Mouse (Mus musculus): ENCODE measurements around the gene Kcnma1.

The Kcnma1 gene

GRCm38 (mm10) chr14:23517374-23517773 lies 496.9 kb downstream of the Kcnma1 start:
- DNase-seq: no peak

DNA sequence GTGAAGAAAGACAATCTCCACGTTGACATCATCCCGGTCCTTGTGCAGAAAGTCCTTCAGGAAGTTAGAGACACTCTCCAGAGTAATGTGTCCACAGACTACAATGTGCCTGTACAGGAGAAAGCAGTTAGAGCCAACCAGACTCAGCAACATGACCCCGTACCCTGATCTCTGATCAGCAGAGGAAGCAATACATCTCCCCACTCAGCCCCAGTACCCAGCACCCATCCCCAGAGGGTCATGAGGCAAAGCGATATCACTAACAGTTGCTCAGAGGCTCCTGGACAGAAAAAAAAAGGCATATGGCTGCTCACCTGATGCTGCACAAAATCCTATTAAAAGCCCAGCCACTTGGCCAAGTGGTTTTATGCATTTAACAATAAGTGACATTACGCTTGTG lies 504.5 kb downstream of the Kcnma1 start:
- DNase-seq: no peak

DNA sequence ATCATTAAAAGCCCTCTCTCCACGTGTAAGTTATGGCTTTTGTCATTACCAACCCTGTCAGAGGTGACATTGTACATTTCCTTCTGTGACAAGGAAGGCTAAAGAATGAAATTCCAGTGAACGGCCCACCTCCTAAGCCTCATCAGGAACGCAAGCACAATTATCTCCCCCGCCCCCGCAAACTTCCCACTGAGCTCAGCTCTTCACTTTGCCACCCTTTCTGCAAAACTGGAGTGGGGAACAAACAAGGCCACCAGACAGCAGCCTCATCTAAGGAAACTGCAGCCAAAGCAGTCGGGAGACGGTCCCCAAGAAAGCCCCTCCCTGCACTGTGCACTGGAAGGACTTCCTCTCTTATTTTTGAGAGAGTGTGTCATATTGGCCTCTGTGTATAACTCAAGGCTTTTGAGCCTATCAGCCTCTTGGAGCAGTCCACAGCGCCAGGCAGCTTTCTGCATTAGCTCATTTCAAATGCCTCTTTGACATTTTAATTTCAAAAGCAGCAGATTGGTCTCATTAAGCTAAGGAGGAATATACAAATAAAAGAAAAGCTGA lies 512.0 kb downstream of the Kcnma1 start:
- DNase-seq: no peak

DNA sequence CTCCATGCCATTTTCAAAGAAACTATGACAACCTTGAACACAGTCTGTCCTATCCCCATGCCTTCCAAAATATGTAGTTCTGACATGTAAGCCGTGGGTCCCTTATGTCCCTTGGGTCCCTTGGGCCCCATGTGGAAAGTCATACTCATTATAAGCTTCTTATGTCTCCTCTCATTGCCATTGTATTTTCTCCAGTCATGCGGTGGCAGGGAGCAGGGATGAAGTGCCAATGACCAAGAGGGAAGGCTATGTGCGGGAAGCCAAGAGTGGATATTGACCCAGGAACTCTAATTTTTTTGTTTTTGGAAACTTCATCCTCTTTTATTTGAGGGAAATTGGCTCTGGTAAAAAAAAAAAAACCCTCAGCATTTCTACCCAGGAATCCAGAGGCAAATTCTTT lies 517.5 kb downstream of the Kcnma1 start:
- no peak for DNase-seq

- DNase-seq: no peak
These were observed 518.0 kb downstream of the Kcnma1 start for GRCm38 (mm10) chr14:23496236-23496740.

GRCm38 (mm10) chr14:23494496-23494800 lies 519.8 kb downstream of the Kcnma1 start:
- no peak for DNase-seq

- no peak for DNase-seq
These were observed 520.4 kb downstream of the Kcnma1 start for GRCm38 (mm10) chr14:23493750-23494495.

DNA sequence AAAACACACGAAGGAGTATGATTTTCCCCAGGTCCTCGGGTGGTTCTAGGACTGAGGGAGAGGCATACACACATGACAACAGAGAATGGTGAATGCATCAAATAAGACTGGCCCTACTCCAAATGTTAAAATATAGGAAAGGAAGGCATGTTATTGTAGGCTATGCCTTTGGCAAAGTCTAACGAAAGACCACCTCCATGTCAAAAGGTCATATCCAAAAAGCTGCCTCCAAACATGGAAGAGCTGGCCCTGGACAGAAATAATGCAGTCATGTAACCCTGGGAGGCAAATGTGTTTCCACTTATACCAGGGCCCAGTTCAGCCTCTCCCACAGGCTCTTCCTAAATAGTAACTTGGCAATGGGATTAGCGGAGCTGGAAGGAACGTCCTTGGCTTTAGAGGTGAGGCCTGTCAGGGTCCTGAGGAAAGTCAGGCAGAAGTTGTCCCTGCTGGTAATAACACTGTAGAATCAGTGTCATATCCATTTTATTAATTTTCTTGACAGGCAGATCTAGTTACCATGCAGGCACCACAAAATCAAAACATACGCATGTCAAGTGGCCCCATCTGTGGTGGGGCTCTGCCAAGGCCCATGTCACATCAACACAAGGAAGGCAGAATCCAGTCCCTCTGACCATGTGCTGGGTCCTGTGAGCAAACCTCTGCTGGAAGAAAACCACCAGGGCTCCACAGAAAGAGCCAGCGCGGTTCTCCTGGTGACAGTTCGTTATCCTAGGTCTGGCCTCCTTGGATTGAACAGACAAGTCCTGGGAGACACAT lies 521.5 kb downstream of the Kcnma1 start:
- no peak for DNase-seq

DNA sequence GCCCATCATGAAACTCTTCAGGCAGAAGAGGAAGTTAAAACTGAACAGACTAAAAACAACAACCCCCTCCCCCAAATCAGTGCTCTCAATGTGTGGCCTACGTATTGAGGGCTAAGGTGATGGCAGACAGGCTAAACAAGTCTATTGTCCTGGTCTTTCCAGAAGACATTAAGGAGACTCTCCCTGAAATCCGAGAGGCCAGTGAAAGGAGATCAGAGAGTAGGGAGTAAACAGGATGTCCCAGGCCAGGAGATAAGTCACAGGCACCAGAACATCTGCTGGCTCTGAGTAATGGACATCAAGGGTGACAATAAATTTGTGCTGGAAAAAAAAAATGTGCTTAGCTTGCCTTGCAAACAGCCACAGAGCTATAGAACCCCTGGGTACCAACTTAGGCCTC lies 522.9 kb downstream of the Kcnma1 start:
- no peak for DNase-seq

DNA sequence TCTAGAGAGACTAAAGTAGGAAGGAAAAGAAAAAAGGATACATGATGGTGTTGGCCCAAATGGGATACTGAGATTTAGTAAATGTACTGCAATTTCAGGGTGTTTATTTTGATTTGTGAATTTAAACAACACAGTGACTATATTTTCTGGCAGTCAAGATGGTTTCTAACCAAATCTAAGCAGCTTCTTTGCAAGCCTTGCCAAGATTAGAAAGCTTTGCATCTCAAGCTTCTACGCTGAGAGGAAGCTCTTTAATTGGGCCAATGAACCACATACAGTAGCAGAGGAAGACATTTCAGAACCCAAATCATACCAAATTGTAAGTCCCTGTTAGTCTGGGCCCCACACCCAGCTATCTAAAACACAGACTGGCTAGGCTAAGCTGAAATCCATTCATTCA lies 527.6 kb downstream of the Kcnma1 start:
- DNase-seq: no peak

GRCm38 (mm10) chr14:23485802-23486500 lies 528.3 kb downstream of the Kcnma1 start:
- DNase-seq: no peak

- no peak for DNase-seq
These were observed 539.2 kb downstream of the Kcnma1 start for GRCm38 (mm10) chr14:23475129-23475528.

DNA sequence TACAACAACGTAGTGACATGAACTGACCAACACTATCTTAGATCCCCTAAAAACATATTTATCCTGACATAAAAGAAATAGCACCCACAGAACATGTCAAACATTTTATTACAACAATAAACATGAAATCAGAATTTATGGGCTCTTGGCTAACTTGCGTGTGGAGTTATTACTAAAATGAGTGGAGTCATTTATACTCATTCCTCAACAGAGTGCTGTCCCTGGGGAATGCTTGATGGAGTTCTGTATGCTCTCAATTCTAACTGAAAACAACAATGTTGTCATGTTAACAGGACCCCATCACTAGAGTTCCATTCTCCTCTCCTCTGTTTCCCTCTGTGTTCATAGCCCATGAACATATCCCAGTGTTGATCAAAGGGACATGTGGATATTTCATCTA lies 544.2 kb downstream of the Kcnma1 start:
- no peak for DNase-seq

DNA sequence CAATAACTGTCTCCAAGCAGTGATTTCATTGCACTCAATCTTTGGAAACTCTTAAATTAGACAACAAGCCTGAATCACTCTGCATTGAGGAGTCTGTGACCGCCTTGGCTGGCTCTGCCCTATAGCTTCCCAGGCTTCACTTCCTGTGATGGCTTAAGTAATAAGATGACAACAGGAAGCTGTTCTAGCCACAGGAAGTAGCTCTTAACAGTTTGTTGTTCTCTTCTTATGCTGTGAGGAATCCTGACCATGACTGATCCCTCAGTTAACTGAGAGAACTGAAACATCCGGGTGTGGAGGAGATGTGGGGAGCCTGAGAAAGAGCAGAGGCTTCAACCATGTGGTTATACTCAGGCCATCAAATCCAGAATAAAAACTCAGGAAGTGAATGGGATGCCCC lies 549.2 kb downstream of the Kcnma1 start:
- no peak for DNase-seq

DNA sequence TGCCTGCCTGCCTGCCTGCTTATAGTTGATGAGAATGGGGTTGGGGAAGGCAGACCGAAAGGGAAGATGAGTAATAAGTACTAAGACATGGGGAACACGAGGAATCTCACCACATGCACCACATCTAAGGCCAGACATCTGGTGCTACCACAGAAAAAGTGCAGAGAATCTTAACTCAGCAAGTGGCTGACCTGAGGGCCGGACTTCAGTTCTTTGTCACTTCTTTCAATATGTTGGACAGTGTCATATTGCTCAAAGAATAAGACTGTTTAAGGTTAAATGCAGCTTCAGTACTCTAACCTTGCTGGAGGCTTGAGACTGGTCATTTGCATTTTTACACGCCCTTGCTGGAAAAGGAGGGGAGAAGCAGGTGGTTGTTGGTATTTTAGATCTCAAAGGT lies 555.7 kb downstream of the Kcnma1 start:
- no peak for DNase-seq

DNA sequence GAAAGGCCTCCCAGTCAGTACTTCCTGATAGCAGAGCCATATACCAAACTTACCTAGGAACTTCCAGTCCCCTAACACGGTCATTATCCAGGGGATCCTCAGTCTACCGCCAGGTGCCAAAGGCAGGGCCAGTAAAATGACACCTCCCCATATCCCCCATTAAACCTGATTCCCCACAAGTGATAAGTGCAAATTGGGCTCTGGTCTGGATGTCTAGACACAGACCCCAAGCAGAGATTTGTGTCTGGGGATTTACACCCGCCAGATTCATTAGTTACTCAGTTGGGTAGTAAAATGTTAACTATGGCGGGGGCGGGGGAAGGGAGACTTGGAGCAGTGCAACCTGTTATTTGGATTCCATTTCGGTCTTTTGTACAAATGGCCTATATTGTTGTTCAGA lies 562.6 kb downstream of the Kcnma1 start:
- no peak for DNase-seq

GRCm38 (mm10) chr14:23437467-23437866 lies 576.8 kb downstream of the Kcnma1 start:
- no peak for DNase-seq

- DNase-seq: no peak
These were observed 578.4 kb downstream of the Kcnma1 start for GRCm38 (mm10) chr14:23435861-23436260.

DNA sequence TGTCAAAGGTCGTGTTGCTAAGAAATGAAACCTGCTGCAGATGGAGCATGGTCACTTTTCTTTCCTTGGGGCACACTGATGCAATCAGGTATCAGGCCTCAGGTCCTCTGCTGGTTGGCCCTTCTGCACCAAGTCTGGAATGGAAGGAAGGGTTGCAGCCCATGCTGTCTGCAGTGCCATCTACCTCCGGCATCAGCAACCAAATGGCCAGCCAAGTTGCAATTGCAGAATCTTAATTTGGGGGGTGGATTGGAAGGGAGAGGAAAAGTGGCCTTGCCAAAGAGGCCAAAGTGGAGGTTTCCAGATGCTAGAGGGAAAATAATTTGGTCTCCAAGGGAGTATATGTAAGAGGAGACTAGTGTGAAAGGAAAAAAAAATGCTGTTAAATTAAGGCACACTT lies 584.3 kb downstream of the Kcnma1 start:
- no peak for DNase-seq

DNA sequence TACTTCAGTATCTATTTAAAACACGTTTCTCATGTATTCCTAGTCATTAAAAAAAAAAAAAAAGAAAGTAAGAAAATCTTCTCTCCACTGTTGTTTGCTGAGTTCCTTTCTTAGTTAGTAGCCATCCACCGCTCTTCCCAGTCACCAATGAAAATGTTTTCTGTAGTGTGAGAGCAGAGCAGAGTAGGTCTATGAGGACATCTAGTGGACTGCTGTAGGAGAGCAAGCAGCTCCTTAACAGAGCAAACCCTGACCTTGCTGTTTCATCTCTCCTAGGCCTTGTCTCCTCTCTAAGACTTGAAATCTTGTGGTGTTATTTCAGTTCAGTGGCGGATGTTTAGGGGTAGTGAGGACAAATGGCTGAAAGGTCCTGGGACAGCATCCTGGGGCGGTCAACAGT lies 585.2 kb downstream of the Kcnma1 start:
- no peak for DNase-seq

DNA sequence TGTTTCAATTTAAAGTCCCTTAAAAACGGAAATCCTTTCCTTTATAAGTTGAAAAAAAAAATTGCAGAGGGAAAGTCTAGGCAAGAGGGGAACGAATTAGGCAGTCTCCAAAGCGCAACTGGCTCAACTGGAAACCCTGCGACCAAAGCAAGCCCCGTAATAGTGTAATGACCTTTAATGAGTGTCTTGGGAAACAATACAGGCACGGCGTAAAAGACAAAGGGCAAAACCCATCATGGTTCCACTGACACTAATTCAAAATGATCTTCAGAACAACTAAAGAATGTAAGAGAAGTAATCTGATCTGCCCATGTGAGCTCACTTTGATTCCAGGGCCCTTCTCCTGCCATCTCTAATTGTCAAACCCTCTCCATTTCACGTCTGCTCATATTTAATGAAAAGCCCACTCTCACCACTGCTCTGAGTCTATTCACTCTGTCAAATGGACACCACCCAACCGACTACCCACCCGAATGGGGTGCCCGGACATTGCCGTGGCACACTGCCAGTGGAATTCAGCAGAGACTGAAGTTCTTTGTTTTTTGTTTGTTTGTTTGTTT lies 591.7 kb downstream of the Kcnma1 start:
- DNase-seq: no peak

- DNase-seq: no peak
These were observed 595.3 kb downstream of the Kcnma1 start for GRCm38 (mm10) chr14:23418955-23419354.

DNA sequence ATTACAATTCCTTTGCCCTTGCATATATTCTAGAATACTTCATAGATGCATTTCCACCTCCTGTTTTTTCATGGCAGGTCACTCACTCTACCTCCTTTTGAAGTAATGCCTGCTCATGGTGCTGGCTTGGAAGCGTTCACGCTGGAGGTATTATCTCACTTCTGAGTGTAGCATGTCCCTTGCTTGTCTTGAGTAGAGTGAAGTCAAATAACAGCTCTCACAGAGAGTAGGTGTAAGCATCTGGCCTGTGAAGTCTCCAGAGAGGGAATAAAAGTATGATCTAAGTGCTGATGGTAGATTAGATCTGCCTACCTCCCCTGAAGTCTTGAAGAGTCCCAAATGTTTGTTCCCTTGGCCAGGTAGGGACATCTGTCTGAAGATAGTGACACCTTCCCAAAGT lies 607.2 kb downstream of the Kcnma1 start:
- DNase-seq: no peak
